Mouse (Mus musculus) C2C12 (cell line): ENCODE results near the gene P2ry12.

Experiments
- CEBPB ChIP-seq: IDR thresholded peaks from one replicate; pipeline ENCODE4 v1.6.1; 2011; ENCODE audit warnings: low read depth, mild to moderate bottlenecking, control low read depth, moderate library complexity
- CTCF ChIP-seq: IDR thresholded peaks from one replicate; pipeline ENCODE4 v1.5.1; 2011; ENCODE audit not compliant: control insufficient read depth, insufficient read depth, insufficient read length
- FOSL1 ChIP-seq: IDR thresholded peaks from one replicate; pipeline ENCODE4 v1.8.0; 2011; ENCODE audit warnings: mild to moderate bottlenecking, low read length; ENCODE audit not compliant: poor library complexity, insufficient read depth, severe bottlenecking
- MAX ChIP-seq: IDR thresholded peaks from one replicate; pipeline ENCODE4 v1.6.1; 2011; ENCODE audit warnings: mild to moderate bottlenecking, control low read depth
- MYOD1 ChIP-seq: IDR thresholded peaks from one replicate; pipeline ENCODE4 v1.6.1; 2011; ENCODE audit warnings: low read depth; ENCODE audit not compliant: control insufficient read depth, insufficient read length
- MYOG ChIP-seq: IDR thresholded peaks from one replicate; pipeline ENCODE4 v1.6.1; 2011; ENCODE audit not compliant: control insufficient read depth, insufficient read length; ENCODE audit errors: extremely low read depth
- USF1 ChIP-seq: IDR thresholded peaks from one replicate; pipeline ENCODE4 v1.6.1; 2011; ENCODE audit warnings: low read depth, mild to moderate bottlenecking, control low read depth, moderate library complexity

DNA sequence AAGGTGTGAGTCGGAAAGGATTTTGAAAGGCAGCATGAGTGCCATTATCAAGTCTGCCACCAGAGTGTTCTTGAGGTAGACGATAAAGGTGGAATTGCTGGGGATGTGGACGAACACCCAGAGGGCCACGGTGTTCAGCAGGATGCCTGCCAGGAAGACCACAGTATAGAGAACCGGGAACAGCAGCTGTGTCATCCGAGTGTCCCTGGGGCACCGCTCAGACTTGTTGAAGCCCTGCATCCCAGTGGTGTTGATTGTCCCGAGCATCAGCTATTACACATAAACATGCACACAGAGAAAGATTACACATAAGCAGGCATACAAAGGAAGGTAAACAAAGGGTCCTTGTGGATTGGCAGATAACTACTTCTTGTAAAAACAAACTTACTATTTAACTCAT lies 52.6 kb downstream of the P2ry12 start:
- TF ChIP-seq CTCF (no peak), CEBPB (no peak), MYOG (no peak), USF1 (no peak), MYOD1 (no peak), FOSL1 (no peak), MAX (no peak)
